Mouse (Mus musculus) ZHBTc4 (cell line): ENCODE measurements around the gene Olfr142.
"Not testable (repeated sequence)": the region's sequence is repeated elsewhere in the genome, so short reads cannot be mapped to it uniquely, and the experiment has no call there.

ENCODE experiments used
- DNase-seq: peaks from one replicate; pipeline ENCODE4 v3.0.0-alpha.2; 2011; ENCODE audit warnings: low read depth, low spot score

Olfr142 gene

DNA sequence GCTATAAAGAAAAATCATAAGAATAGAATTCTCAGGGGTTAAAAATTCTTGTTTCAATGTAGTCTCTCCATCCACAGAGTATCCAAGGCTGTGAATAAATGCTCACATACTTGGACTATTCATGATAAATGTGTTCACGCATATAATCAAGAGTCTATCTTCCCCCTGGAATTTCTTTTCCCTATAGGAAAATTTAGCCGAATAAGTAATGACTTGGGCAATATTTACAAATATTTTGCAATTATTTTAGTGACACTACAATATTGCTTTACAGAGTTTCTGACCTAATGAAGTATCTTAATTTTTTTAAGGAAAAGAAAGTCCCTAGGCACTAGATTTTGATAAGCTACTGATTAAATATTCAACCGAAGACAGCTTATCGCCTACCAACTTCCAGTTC, at the start of gene Olfr142:
Olfr142 (minus strand) TSS at position 101 of the 400 bp plus-strand sequence.
- DNase-seq: no peak

DNA sequence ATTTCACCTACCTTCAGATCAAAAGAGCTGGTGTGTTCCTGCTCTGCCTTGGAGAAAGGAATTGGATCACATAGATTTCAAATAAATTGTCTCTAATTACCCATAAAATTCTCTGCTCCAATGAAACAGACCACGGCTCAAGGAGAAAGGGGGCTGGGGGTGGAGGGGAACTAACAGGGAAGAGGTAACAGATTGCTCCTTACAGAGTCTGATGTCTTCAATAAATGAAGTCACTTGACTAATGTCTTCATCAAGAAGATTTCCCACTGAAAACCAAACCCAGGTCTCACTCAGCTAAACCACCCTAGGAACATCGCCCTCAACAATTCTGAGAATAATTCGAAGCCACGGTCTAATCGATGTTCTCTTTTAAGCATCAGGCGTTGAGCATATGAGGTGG, 35.3 kb upstream of the Olfr142 start, which contains the start of gene Olfr1272:
Olfr1272 (minus strand) TSS at position 101 of the 400 bp plus-strand sequence.
- DNase-seq: no peak

DNA sequence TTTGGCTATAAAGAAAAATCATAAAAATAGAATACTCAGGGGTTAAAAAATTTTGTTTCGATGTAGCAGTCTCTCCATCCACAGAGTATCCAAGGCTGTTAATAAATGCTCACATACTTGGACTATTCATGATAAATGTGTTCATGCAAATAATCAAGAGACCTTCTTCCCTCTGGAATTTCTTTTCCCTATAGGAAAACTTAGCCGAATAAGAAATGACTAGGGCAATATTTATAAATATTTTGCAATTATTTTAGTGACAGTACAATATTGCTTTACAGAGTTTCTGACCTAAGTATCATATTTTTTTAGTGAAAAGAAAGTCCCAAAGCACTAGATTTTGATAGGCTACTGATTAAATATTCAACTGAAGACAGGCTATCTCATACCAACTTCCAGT, 13.5 kb upstream of the Olfr142 start, which contains the start of gene Olfr1271:
Olfr1271 (minus strand) TSS at position 101 of the 400 bp plus-strand sequence.
- no peak for DNase-seq

DNA sequence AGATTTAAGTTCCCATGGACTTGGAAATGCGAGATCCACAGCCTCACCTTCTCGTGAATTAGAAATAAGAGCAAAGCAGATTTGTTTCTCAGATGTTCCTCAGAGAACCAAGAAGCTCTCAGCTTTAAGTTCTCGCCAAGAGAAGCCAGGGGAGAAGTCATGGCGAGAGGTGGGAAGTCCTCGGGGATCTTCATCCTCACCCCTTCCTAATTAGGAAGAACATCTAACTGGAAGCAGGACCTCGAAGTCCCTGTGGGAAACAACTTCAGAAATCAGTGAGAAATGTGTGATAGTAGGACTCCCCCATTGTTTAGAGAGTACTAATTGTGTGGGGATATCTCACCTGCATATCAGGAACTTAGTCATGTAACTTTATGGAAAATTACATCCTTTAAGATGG, 33.0 kb downstream of the Olfr142 start, which contains the start of gene Olfr1506:
Olfr1506 (minus strand) TSS at position 101 of the 400 bp plus-strand sequence.
- DNase-seq: not testable (repeated sequence)
